ENCODE assay signal across 23 mouse cellular contexts in genomic region chr2:72615869-72616268, GRCm38 (mm10).
A peak's percentile ranks its signal among the peaks of the same experiment; 100 is the strongest.
DNase-seq lines count a peak whose midpoint lies in the region; ATAC-seq lines count a peak whose summit lies in the region.
"Had no signal": no experiment of that assay in that cellular context is flagged by ENCODE, and none has a peak within 500 bp of the region (broad histone marks: within the 10 kb centered on the region; RNA-seq: fewer than 3 reads in every experiment).

No protein-coding gene starts in this region.

- no peak overlapping the region for H3K4me3 ChIP-seq in liver, embryonic 13.5 days (replicated peaks)
- H3K4me3 ChIP-seq in liver, embryonic 15.5 days (replicated peaks), result no peak overlapping the region
- H3K4me3 ChIP-seq: embryonic facial prominence, embryonic 10.5 days; embryonic facial prominence, embryonic 12.5 days; erythroblast, embryonic 14.5 days; forebrain, embryonic 10.5 days; forebrain, embryonic 12.5 days had no signal

- no peaks in the 10 kb centered on the region for H3K27me3 ChIP-seq in liver, embryonic 13.5 days
- no peaks in the 10 kb centered on the region for H3K27me3 ChIP-seq in liver, embryonic 15.5 days
- H3K27me3 ChIP-seq: embryonic facial prominence, embryonic 12.5 days had no signal

- DNase-seq in c-Kit-positive CD71-positive TER-119-negative erythroid progenitor cells, embryonic 14.5 days (ENCODE audit: low read depth), result peak; percentile 21
- DNase-seq in c-Kit-positive CD71-positive TER-119-positive erythroid progenitor cells, embryonic 14.5 days (ENCODE audit: low spot score), result peak; percentile 13
- DNase-seq in liver, embryonic 13.5 days, result no peak
- DNase-seq in lung, postnatal 14 days, result no peak
- no peak for DNase-seq in spleen, adult 18-20 months
- DNase-seq in left cerebral cortex, adult 11 months (ENCODE audit: low spot score), result no peak
- DNase-seq: adrenal gland, adult 2 months; adrenal gland, postnatal 10 days; adrenal gland, postnatal 25 days; cerebellum, adult 11-12 months; cerebellum, adult 2 months; cerebellum, adult 9-10 months; cerebellum, postnatal 10 days; cerebellum, postnatal 25 days had no signal

- no peaks in the 10 kb centered on the region for H3K9me3 ChIP-seq in liver, embryonic 13.5 days (replicated peaks)
- H3K9me3 ChIP-seq in liver, embryonic 15.5 days (replicated peaks), result no peaks in the 10 kb centered on the region
- H3K9me3 ChIP-seq: embryonic facial prominence, embryonic 10.5 days; embryonic facial prominence, embryonic 12.5 days; forebrain, embryonic 12.5 days had no signal

- WGBS in liver, embryonic 13.5 days (ENCODE audit: insufficient replicate concordance), result 35% methylated on average over 2 of the region's 2 CpGs
- 43% methylated on average over 2 of the region's 2 CpGs for WGBS in liver, embryonic 15.5 days (ENCODE audit: insufficient replicate concordance)

- no peaks in the 10 kb centered on the region for H3K36me3 ChIP-seq in liver, embryonic 13.5 days
- no peaks in the 10 kb centered on the region for H3K36me3 ChIP-seq in liver, embryonic 15.5 days (replicated peaks)
- H3K36me3 ChIP-seq: embryonic facial prominence, embryonic 10.5 days; embryonic facial prominence, embryonic 12.5 days; forebrain, embryonic 10.5 days; forebrain, embryonic 12.5 days had no signal

- H3K9ac ChIP-seq in liver, embryonic 13.5 days, result no peak overlapping the region
- H3K9ac ChIP-seq in liver, embryonic 15.5 days, result no peak overlapping the region
- H3K9ac ChIP-seq: embryonic facial prominence, embryonic 12.5 days; forebrain, embryonic 12.5 days had no signal

- ATAC-seq in liver, embryonic 13.5 days (ENCODE audit: low read depth), result peak; percentile 80
- peak; percentile 57 for ATAC-seq in liver, embryonic 15.5 days (ENCODE audit: insufficient read depth)
- no peak for ATAC-seq in erythroblast, adult 5-6 weeks (replicated peaks; ENCODE audit: low FRiP score, poor library complexity, severe bottlenecking)
- ATAC-seq: forebrain, embryonic 14.5 days; forebrain, embryonic 16.5 days had no signal

- H3K4me1 ChIP-seq in liver, embryonic 13.5 days (replicated peaks), result peaks cover 45% of the 10 kb centered on the region
- peaks cover 7% of the 10 kb centered on the region for H3K4me1 ChIP-seq in liver, embryonic 15.5 days (replicated peaks)

- H3K4me2 ChIP-seq in liver, embryonic 13.5 days, result no peak overlapping the region
- H3K4me2 ChIP-seq in liver, embryonic 15.5 days, result no peak overlapping the region
- H3K4me2 ChIP-seq: embryonic facial prominence, embryonic 12.5 days; forebrain, embryonic 12.5 days had no signal

- no peak overlapping the region for H3K27ac ChIP-seq in liver, embryonic 13.5 days
- H3K27ac ChIP-seq in liver, embryonic 15.5 days (replicated peaks), result no peak overlapping the region
- H3K27ac ChIP-seq: embryonic facial prominence, embryonic 10.5 days; embryonic facial prominence, embryonic 12.5 days; forebrain, embryonic 10.5 days; forebrain, embryonic 12.5 days had no signal

Comparison
In these comparisons a context has a peak if more than half of its experiments do, and no peak if none do; other contexts are left out.
1. DNase-seq: peak in c-Kit-positive CD71-positive TER-119-negative erythroid progenitor cells, embryonic 14.5 days (single experiment) and c-Kit-positive CD71-positive TER-119-positive erythroid progenitor cells, embryonic 14.5 days (single experiment); none in liver, embryonic 13.5 days (single experiment), lung, postnatal 14 days (single experiment), spleen, adult 18-20 months (0 of 2) and left cerebral cortex, adult 11 months (single experiment).